Mouse (Mus musculus) embryonic facial prominence, embryonic 11.5 days (tissue): ENCODE measurements around the gene Vav1. TPM values are rescaled to one million over a fixed set of nuclear protein-coding genes. Genes with fewer than 3 reads are reported as not detected.

Source experiments
- ATAC-seq: fragments of 200-750 bp; cut with Nextera tagmentation; replicated peaks from 2 replicates; pipeline ENCODE4 v1.8.0; 2017; ENCODE audit warnings: low read depth; ENCODE audit not compliant: insufficient number of reproducible peaks, low FRiP score, low TSS enrichment
- DNase-seq: peaks from one replicate; pipeline ENCODE4 v3.0.0-alpha.2; 2015; ENCODE audit warnings: low spot score
- H3K27ac ChIP-seq: fragments of 300-500 bp; sonication (generic); replicated peaks from 2 replicates; pipeline ENCODE4 v1.5.1; 2014; ENCODE audit warnings: mild to moderate bottlenecking, low read depth, low read length, control low read depth
- H3K27me3 ChIP-seq: fragments of 300-500 bp; sonication (generic); 2 replicates; pipeline ENCODE4 v1.6.1; 2014; ENCODE audit warnings: mild to moderate bottlenecking, low read length, moderate library complexity, mixed read lengths; ENCODE audit not compliant: control insufficient read depth, insufficient read depth
- H3K36me3 ChIP-seq: fragments of 300-500 bp; sonication (generic); replicated peaks from 2 replicates; pipeline ENCODE4 v1.6.1; 2014; ENCODE audit warnings: low read depth, mild to moderate bottlenecking, low read length, moderate library complexity, mixed read lengths; ENCODE audit not compliant: control insufficient read depth, insufficient read depth
- H3K4me1 ChIP-seq: fragments of 300-500 bp; sonication (generic); 2 replicates; pipeline ENCODE4 v1.6.1; 2014; ENCODE audit warnings: low read length, mixed read lengths; ENCODE audit not compliant: control insufficient read depth, insufficient read depth
- H3K4me2 ChIP-seq: fragments of 300-500 bp; sonication (generic); 2 replicates; pipeline ENCODE4 v1.6.1; 2014; ENCODE audit warnings: low read depth, mild to moderate bottlenecking, control low read depth, low read length, moderate library complexity
- H3K4me3 ChIP-seq: fragments of 300-500 bp; sonication (generic); 2 replicates; pipeline ENCODE4 v1.5.1; 2014; ENCODE audit warnings: low read depth, low read length, control low read depth
- H3K9ac ChIP-seq: fragments of 300-500 bp; sonication (generic); replicated peaks from 2 replicates; pipeline ENCODE4 v1.6.1; 2014; ENCODE audit warnings: mild to moderate bottlenecking, control low read depth, low read length
- H3K9me3 ChIP-seq: fragments of 300-500 bp; sonication (generic); replicated peaks from 2 replicates; pipeline ENCODE4 v1.6.1; 2016; ENCODE audit warnings: mild to moderate bottlenecking, low read length, inconsistent platforms, mixed read lengths; ENCODE audit not compliant: control insufficient read depth
- WGBS: fragments of 180-500 bp; shearing (Covaris S2); extraction: QIAGEN DNeasy Blood & Tissue Kit; methylation state at CpG from one replicate; pipeline ENCODE4 v1.1.7; 2014; 5-methylcytosine and 5-hydroxymethylcytosine counted together
- polyA plus RNA-seq: library from polyadenylated mRNA; unstranded; fragments of >200 nt; fragmentation: Nextera tagmentation; extraction: Ambion mirVana; gene quantifications from 2 replicates; pipeline ENCODE4 v1.2.1, GENCODE M21; 2014

Vav1 gene
- polyA plus RNA-seq = 2.3 and 2.7 TPM in 2 replicates

DNA sequence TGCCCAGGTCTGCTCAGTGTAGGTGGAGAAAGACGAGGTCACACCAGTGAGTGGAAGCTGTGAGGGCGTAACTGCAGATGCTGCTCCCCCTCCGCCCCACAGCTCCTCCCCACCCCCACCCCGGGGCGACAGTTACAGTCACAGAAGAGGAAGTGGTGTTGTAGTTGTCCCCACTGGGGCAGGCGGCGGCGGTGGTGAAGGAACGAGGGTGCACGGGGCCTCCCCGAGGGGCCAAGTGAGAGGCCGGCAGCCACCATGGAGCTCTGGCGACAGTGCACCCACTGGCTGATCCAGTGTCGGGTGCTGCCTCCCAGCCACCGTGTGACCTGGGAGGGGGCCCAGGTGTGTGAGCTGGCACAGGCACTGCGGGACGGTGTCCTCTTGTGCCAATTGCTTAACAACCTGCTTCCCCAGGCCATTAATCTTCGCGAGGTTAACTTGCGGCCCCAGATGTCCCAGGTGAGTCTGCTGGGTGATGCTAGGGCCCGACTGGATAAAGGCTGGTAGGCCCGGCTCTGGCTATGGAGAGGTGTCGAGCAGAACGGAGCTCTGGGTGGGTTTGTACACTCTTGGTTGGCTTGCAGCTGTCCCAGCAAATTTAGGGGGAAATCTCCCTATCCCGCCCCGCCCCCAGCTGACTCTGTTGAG lies at the start of gene Vav1:
TSS of gene Vav1 (plus strand) at position 158 of the 648 bp plus-strand sequence.
- DNase-seq (no peak), ATAC-seq (no peak)
- H3K36me3 ChIP-seq = no peaks in the 10 kb centered on the region
- H3K9me3 ChIP-seq = no peaks in the 10 kb centered on the region; the same call in 1 of the 2 replicates
- H3K4me1 ChIP-seq = no peaks in the 10 kb centered on the region
- peaks cover 17% of the 10 kb centered on the region for H3K27me3 ChIP-seq
- H3K27ac ChIP-seq = no peak within 1 kb of the TSS
- no peak within 1 kb of the TSS for H3K4me2 ChIP-seq
- 62% methylated on average over 26 of the region's 26 CpGs for WGBS
- H3K9ac ChIP-seq = no peak within 1 kb of the TSS
- H3K4me3 ChIP-seq = no peak within 1 kb of the TSS

DNA sequence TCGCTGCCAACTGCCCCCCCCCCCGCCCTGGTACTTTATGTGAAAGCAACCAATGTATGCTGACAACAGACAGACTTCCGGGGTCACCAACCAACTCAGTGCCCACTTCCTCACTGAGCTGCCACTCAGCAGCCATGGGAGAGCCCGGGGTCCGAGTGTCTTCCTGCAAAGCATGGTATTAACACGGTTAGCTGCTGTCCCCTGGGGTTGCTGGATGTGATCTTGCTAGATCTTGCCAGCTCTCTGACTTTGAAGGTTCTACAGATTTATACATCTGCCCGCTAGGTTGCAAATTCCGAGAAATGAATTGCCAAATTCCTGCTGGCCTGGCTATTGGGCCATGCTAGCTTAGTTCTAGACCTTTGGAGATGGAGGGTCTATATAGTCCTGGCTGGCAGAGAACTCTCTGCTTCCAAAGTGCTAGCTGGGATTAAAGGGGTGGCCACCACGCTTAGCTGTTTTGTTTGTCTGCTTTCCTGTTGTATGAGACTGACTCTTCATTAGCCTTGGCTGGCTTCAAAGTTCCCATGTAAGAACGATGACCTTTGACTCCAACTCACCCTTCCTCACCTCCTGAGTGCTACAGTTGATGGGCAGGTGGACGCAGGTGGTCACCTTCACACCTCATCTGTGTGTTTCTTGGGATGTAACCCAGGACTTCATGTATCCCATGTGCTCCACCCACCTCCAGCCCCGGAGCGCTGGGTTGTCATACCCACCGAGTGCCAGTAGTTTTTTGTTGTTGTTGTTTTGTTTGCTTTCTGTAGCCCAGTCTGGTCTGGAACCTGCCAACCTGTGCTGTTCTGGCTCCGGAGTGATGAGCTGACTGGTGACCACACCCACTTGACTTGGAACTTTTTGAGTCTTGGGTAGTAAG lies 48.8 kb upstream of the Vav1 start:
- ATAC-seq = no peak
- H3K4me3 ChIP-seq = no peak overlapping the region
- H3K9me3 ChIP-seq = no peaks in the 10 kb centered on the region
- no peak for DNase-seq
- 83% methylated on average over 15 of the region's 15 CpGs for WGBS
- no peaks in the 10 kb centered on the region for H3K4me1 ChIP-seq
- no peak overlapping the region for H3K4me2 ChIP-seq
- no peaks in the 10 kb centered on the region for H3K36me3 ChIP-seq
- H3K9ac ChIP-seq = no peak overlapping the region
- no peak overlapping the region for H3K27ac ChIP-seq
- no peaks in the 10 kb centered on the region for H3K27me3 ChIP-seq

DNA sequence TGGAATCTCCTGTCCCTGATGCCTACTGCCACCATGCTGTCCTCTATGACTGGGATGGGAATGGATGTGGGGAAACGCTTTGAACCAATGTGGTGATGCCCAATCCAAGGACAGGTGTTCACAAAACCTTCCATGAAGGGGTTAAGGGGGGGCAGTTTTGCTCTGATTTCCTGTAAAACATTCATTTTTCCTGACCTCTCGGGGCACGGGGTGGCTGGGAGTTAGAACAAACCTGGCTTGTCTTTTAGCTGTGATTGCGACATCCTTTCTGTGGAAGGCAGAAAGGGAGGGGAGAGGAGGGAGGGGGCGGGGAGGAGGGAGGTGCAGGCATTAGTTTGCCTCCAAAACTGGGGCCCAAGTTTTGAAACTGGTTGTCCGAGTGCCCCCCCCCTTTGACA lies 48.2 kb upstream of the Vav1 start:
- no peak overlapping the region for H3K4me3 ChIP-seq
- ATAC-seq = no peak
- no peaks in the 10 kb centered on the region for H3K4me1 ChIP-seq
- WGBS = 69% methylated on average over 6 of the region's 6 CpGs
- no peak for DNase-seq
- no peak overlapping the region for H3K27ac ChIP-seq
- no peaks in the 10 kb centered on the region for H3K36me3 ChIP-seq
- H3K27me3 ChIP-seq = no peaks in the 10 kb centered on the region
- no peaks in the 10 kb centered on the region for H3K9me3 ChIP-seq
- H3K9ac ChIP-seq = no peak overlapping the region
- H3K4me2 ChIP-seq = no peak overlapping the region

DNA sequence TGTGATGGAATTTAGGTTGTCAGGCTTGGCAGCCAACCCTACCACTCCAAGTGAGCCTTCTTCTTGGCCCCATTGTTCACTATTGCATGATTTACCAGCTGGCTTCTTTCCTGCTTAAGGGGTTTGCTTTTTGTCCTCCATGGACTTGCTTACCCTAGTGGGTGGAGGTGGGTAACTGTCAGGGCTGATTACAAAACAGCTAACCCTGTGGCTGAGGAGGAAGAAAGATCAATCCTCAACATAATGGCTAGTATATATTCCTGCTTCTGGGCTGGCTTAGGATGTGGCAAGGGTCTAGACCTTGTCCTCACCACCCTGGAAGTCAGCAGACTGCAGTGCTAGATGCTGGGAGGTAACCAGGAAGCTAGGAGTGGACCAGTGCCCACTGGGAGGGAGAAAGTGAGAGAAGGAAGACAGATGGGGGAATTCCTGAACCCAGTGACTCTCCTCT lies 47.6 kb upstream of the Vav1 start:
- H3K9ac ChIP-seq = no peak overlapping the region
- H3K36me3 ChIP-seq = no peaks in the 10 kb centered on the region
- no peaks in the 10 kb centered on the region for H3K4me1 ChIP-seq
- H3K9me3 ChIP-seq = no peaks in the 10 kb centered on the region
- H3K27me3 ChIP-seq = no peaks in the 10 kb centered on the region
- no peak overlapping the region for H3K4me2 ChIP-seq
- H3K4me3 ChIP-seq = no peak overlapping the region
- H3K27ac ChIP-seq = no peak overlapping the region
- no peak for ATAC-seq
- no peak for DNase-seq

DNA sequence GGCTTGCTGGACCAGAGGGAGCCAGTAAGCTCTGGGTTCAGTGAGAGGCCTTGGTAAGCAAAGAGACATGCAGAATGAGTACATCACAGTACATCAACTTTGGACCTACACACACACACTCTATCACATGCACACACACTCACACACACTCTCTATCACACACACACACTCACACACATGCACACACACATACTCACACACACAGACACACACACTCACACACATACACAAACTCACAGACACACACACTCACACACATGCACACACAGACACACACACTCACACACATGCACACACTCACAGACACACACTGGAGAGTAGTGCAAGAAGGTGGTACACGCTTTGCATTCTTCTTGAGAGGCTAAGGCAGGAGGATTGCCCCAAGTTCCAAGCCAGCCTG lies 46.7 kb upstream of the Vav1 start:
- no peaks in the 10 kb centered on the region for H3K27me3 ChIP-seq
- no peaks in the 10 kb centered on the region for H3K4me1 ChIP-seq
- ATAC-seq (no peak), DNase-seq (no peak)
- H3K4me2 ChIP-seq = no peak overlapping the region
- 81% methylated on average over 1 of the region's 1 CpGs for WGBS
- H3K9me3 ChIP-seq = no peaks in the 10 kb centered on the region
- no peak overlapping the region for H3K4me3 ChIP-seq
- H3K36me3 ChIP-seq = no peaks in the 10 kb centered on the region
- no peak overlapping the region for H3K9ac ChIP-seq
- no peak overlapping the region for H3K27ac ChIP-seq

DNA sequence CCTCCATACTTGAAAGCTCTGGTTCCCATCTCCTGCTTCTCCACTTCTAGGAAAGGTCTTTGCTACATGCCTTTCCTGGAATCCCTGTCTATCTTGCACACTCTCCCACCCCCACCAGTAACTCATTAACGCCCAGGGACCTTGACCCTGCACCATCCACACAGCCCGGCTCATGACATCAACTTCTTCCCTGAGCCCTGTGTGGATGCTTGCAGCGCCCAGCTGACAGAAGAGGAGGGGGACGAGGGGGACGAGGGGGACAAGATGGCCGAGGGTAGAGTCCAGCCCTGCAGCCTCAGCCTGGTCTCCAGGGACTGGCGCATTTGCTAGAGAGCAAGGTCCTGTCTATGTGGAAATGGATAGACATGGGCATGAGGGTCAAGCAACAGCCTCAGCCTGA lies 45.9 kb upstream of the Vav1 start:
- Histone ChIP-seq H3K27me3 (no peaks in the 10 kb centered on the region), H3K9me3 (no peaks in the 10 kb centered on the region), H3K36me3 (no peaks in the 10 kb centered on the region), H3K9ac (no peak overlapping the region), H3K4me3 (no peak overlapping the region), H3K27ac (no peak overlapping the region), H3K4me2 (no peak overlapping the region), H3K4me1 (no peaks in the 10 kb centered on the region)
- no peak for DNase-seq
- ATAC-seq = no peak
- 52% methylated on average over 7 of the region's 7 CpGs for WGBS

DNA sequence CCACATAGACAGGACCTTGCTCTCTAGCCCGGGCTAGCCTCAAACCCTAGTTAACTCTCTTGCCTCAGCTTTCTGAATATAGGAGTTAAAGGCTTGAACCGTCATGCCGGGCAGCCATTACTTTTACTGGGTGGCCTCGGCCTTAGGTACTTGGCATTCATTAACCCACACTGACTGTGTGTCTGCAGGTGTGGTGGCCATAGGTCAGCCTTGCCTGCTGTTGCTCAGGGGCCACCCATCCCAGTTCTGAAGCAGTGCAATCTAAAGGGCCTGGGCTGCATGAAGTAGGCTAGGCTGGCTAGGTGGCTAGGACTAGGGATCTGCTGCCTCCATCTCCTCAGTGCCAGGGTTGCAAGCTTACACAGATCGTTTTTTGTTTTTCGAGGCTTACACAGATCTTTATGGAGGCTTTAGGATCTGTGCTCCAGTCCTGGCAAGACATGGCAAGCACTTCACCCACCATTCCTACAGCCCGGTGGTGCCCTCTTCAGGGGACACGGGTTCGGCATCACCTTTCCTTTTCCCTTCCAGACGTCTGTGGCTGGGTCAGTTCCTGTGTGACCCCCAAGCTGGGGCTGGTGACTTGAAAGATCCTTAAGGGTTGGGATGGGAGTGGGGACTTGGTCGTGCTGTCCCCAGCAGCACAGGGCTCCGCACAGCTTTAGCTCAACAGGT lies 44.5 kb upstream of the Vav1 start:
- Histone ChIP-seq H3K4me3 (no peak overlapping the region), H3K27me3 (no peaks in the 10 kb centered on the region), H3K4me1 (no peaks in the 10 kb centered on the region), H3K36me3 (no peaks in the 10 kb centered on the region), H3K9ac (no peak overlapping the region), H3K27ac (no peak overlapping the region), H3K4me2 (no peak overlapping the region), H3K9me3 (no peaks in the 10 kb centered on the region)
- DNase-seq = no peak
- no peak for ATAC-seq
- 80% methylated on average over 12 of the region's 12 CpGs for WGBS

DNA sequence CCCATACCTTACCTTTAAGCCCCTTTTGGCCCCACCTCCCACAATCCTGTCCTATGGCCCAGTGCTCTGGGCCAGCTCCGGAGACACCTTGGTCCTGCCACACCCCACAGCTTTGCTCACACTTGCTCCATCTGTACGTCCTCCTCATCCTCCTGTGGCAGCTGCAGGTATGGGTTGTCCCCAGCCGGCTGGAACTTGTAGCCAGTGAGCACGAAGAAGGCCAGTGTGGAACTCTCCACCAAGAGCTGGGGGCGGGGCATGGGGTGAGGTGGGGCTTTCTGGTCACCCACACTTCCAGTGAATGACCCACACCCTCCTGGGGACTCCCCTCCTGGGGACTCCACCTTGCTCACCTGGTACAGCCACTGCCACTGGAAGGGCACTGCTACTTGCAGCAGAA lies 43.1 kb upstream of the Vav1 start:
- ATAC-seq (no peak), DNase-seq (no peak)
- Histone ChIP-seq H3K9ac (no peak overlapping the region), H3K4me1 (no peaks in the 10 kb centered on the region), H3K9me3 (no peaks in the 10 kb centered on the region), H3K27me3 (no peaks in the 10 kb centered on the region), H3K27ac (no peak overlapping the region), H3K36me3 (no peaks in the 10 kb centered on the region), H3K4me3 (no peak overlapping the region), H3K4me2 (no peak overlapping the region)
- WGBS = 89% methylated on average over 5 of the region's 5 CpGs
